ENCODE assay signal across 8 mouse cellular contexts in genomic region chr17:71250819-71251600, GRCm38 (mm10).
DNase-seq lines count a peak whose midpoint lies in the region; ATAC-seq and TF ChIP-seq lines count a peak whose summit lies in the region.

No protein-coding gene starts in this region.

- H3K4me1 ChIP-seq in liver, adult 2 months (ENCODE audit: control insufficient read depth, insufficient read depth, low read length) = no peaks in the 10 kb centered on the region
- peaks cover 7% of the 10 kb centered on the region for H3K4me1 ChIP-seq in embryonic facial prominence, embryonic 11.5 days (ENCODE audit: control insufficient read depth, insufficient read depth, low read length)
- peaks cover 23% of the 10 kb centered on the region for H3K4me1 ChIP-seq in liver, embryonic 11.5 days (replicated peaks; ENCODE audit: control insufficient read depth, insufficient read depth, low read length)

- no peak overlapping the region for H3K9ac ChIP-seq in liver, adult 2 months (ENCODE audit: low read depth, low read length)
- no peak overlapping the region for H3K9ac ChIP-seq in embryonic facial prominence, embryonic 11.5 days (replicated peaks; ENCODE audit: low read length)
- H3K9ac ChIP-seq in liver, embryonic 11.5 days (ENCODE audit: low read depth, low read length) = no peak overlapping the region

- DNase-seq in liver, adult 2 months (ENCODE audit: extremely low read depth, low read depth, low spot score) = peak; percentile 44
- no peak for DNase-seq in liver
- peak; percentile 20 for DNase-seq in embryonic facial prominence, embryonic 11.5 days (ENCODE audit: low spot score)
- DNase-seq in heart, postnatal 4 days = peak; percentile 66
- no peak for DNase-seq in liver, embryonic 11.5 days (ENCODE audit: low spot score)
- no peak for DNase-seq in embryo, embryonic 11 days
- no peak for DNase-seq in layer of hippocampus, adult 18-20 months (ENCODE audit: low spot score in 2 of 2)

- H3K27me3 ChIP-seq in liver, adult 2 months (ENCODE audit: control insufficient read depth, insufficient read depth, low read length) = no peaks in the 10 kb centered on the region
- H3K27me3 ChIP-seq in embryonic facial prominence, embryonic 11.5 days (ENCODE audit: control insufficient read depth, insufficient read depth, low read length) = no peaks in the 10 kb centered on the region
- no peaks in the 10 kb centered on the region for H3K27me3 ChIP-seq in liver, embryonic 11.5 days (replicated peaks; ENCODE audit: control insufficient read depth, insufficient read depth, low read length)

- no peak overlapping the region for H3K4me3 ChIP-seq in liver, adult 2 months (ENCODE audit: insufficient read depth, low read depth, low read length)
- no peak overlapping the region for H3K4me3 ChIP-seq in embryonic facial prominence, embryonic 11.5 days (ENCODE audit: low read depth, low read length)
- H3K4me3 ChIP-seq in liver, embryonic 11.5 days (ENCODE audit: low read depth, low read length) = no peak overlapping the region

- 82% methylated on average over 16 of the region's 16 CpGs for WGBS in liver, adult 2 months
- 71% methylated on average over 16 of the region's 16 CpGs for WGBS in embryonic facial prominence, embryonic 11.5 days
- 76% methylated on average over 16 of the region's 16 CpGs for WGBS in liver, embryonic 11.5 days

- no peaks in the 10 kb centered on the region for H3K9me3 ChIP-seq in embryonic facial prominence, embryonic 11.5 days (replicated peaks; ENCODE audit: control insufficient read depth, low read length)
- H3K9me3 ChIP-seq in liver, embryonic 11.5 days (ENCODE audit: control insufficient read depth, low read length) = no peaks in the 10 kb centered on the region

- no peak for TF ChIP-seq CTCF in liver, adult 2 months (IDR thresholded peaks at IDR 0.05; ENCODE audit: low read depth, low read length)

- H3K79me2 ChIP-seq in liver, adult 2 months (ENCODE audit: control insufficient read depth, insufficient read depth, low read length) = no peaks in the 10 kb centered on the region

- no peak for ATAC-seq in embryonic facial prominence, embryonic 11.5 days (replicated peaks; ENCODE audit: insufficient number of reproducible peaks, low FRiP score, low TSS enrichment, low read depth)
- peak; percentile 33; the same call in 1 of the 2 replicates for ATAC-seq in liver, embryonic 11.5 days (replicated peaks; ENCODE audit: low FRiP score)
- ATAC-seq in megakaryocyte-erythroid progenitor cell, adult 5-6 weeks (replicated peaks; ENCODE audit: low FRiP score, low TSS enrichment, poor library complexity, severe bottlenecking) = no peak

- no peak for TF ChIP-seq POLR2A in liver, adult 2 months (IDR thresholded peaks at IDR 0.05; ENCODE audit: extremely low read depth, insufficient read depth, low read length)

- H3K4me2 ChIP-seq in embryonic facial prominence, embryonic 11.5 days (ENCODE audit: low read depth, low read length) = no peak overlapping the region
- no peak overlapping the region for H3K4me2 ChIP-seq in liver, embryonic 11.5 days

- H3K36me3 ChIP-seq in liver, adult 2 months (ENCODE audit: control insufficient read depth, insufficient read depth, low read length) = peaks cover 51% of the 10 kb centered on the region
- H3K36me3 ChIP-seq in embryonic facial prominence, embryonic 11.5 days (replicated peaks; ENCODE audit: control insufficient read depth, insufficient read depth, low read depth, low read length) = peaks cover 5% of the 10 kb centered on the region; the same call in 1 of the 2 replicates
- H3K36me3 ChIP-seq in liver, embryonic 11.5 days (ENCODE audit: control insufficient read depth, insufficient read depth, low read length) = peaks cover 19% of the 10 kb centered on the region

- no peak overlapping the region for H3K27ac ChIP-seq in liver, adult 2 months (replicated peaks; ENCODE audit: insufficient read depth, low read depth, low read length)
- H3K27ac ChIP-seq in embryonic facial prominence, embryonic 11.5 days (replicated peaks; ENCODE audit: low read depth, low read length) = no peak overlapping the region; the same call in 1 of the 2 replicates
- peak overlapping the region; percentile 28 for H3K27ac ChIP-seq in liver, embryonic 11.5 days (ENCODE audit: low read depth, low read length)

Comparison
In these comparisons a context has a peak if more than half of its experiments do, and no peak if none do; other contexts are left out.
1. DNase-seq: peak in liver, adult 2 months (single experiment), embryonic facial prominence, embryonic 11.5 days (single experiment) and heart, postnatal 4 days (single experiment); none in liver (single experiment), liver, embryonic 11.5 days (single experiment), embryo, embryonic 11 days (single experiment) and layer of hippocampus, adult 18-20 months (0 of 2).